Mouse (Mus musculus) neural tube, embryonic 12.5 days (tissue): ENCODE data around the gene Herpud2. TPM values are rescaled to one million over a fixed set of nuclear protein-coding genes. Genes with fewer than 3 reads are reported as not detected.

ENCODE experiments used
- ATAC-seq: fragments of 200-750 bp; cut with Nextera tagmentation; 2 replicates; pipeline ENCODE4 v1.8.0; 2017; ENCODE audit warnings: low read depth, mild to moderate bottlenecking, moderate TSS enrichment, moderate library complexity; ENCODE audit not compliant: low FRiP score
- H3K27ac ChIP-seq: fragments of 300-500 bp; sonication (generic); 2 replicates; pipeline ENCODE4 v1.5.1; 2016
- H3K27me3 ChIP-seq: fragments of 300-500 bp; sonication (generic); replicated peaks from 2 replicates; pipeline ENCODE4 v1.6.1; 2016; ENCODE audit warnings: mild to moderate bottlenecking
- H3K36me3 ChIP-seq: fragments of 300-500 bp; sonication (generic); 2 replicates; pipeline ENCODE4 v1.6.1; 2016; ENCODE audit warnings: mild to moderate bottlenecking
- H3K4me1 ChIP-seq: fragments of 300-500 bp; sonication (generic); 2 replicates; pipeline ENCODE4 v1.6.1; 2016
- H3K4me2 ChIP-seq: fragments of 300-500 bp; sonication (generic); replicated peaks from 2 replicates; pipeline ENCODE4 v1.6.1; 2016; ENCODE audit warnings: mild to moderate bottlenecking
- H3K4me3 ChIP-seq: fragments of 300-500 bp; sonication (generic); 2 replicates; pipeline ENCODE4 v1.5.1; 2016
- H3K9ac ChIP-seq: fragments of 300-500 bp; sonication (generic); 2 replicates; pipeline ENCODE4 v1.6.1; 2016; ENCODE audit warnings: mild to moderate bottlenecking
- H3K9me3 ChIP-seq: fragments of 300-500 bp; sonication (generic); 2 replicates; pipeline ENCODE4 v1.6.1; 2016; ENCODE audit warnings: mild to moderate bottlenecking
- WGBS: fragments of 180-500 bp; shearing (Covaris S2); methylation state at CpG from one replicate; pipeline ENCODE4 v1.1.7; 2016; 5-methylcytosine and 5-hydroxymethylcytosine counted together
- polyA plus RNA-seq: library from polyadenylated mRNA; unstranded; fragments of >200 nt; fragmentation: Nextera tagmentation; extraction: Ambion mirVana; gene quantifications from 2 replicates; pipeline ENCODE4 v1.2.1, GENCODE M21; 2016

Herpud2 gene
- polyA plus RNA-seq: 42.5 and 44.5 TPM in 2 replicates

GRCm38 (mm10) chr9:25151611-25152241 lies at the start of gene Herpud2:
Gene Herpud2, minus strand, starts transcription at chr9:25151820.
- Histone ChIP-seq H3K36me3 (no peaks in the 10 kb centered on the region), H3K27ac (peak within 1 kb of the TSS; percentile 98), H3K4me3 (peak within 1 kb of the TSS; percentile 84), H3K4me1 (peaks cover 18% of the 10 kb centered on the region), H3K4me2 (peak within 1 kb of the TSS; percentile 73), H3K27me3 (no peaks in the 10 kb centered on the region), H3K9me3 (no peaks in the 10 kb centered on the region), H3K9ac (peak within 1 kb of the TSS; percentile 96)
- WGBS: under 1% methylated on average over 51 of the region's 51 CpGs
- peak; percentile 99 for ATAC-seq

GRCm38 (mm10) chr9:25200987-25201386 lies 49.4 kb upstream of the Herpud2 start:
- Histone ChIP-seq H3K4me1 (no peaks in the 10 kb centered on the region), H3K9ac (no peak overlapping the region), H3K4me2 (no peak overlapping the region), H3K4me3 (no peak overlapping the region), H3K27ac (no peak overlapping the region), H3K27me3 (no peaks in the 10 kb centered on the region), H3K9me3 (no peaks in the 10 kb centered on the region), H3K36me3 (no peaks in the 10 kb centered on the region)
- WGBS: 92% methylated on average over 3 of the region's 3 CpGs
- ATAC-seq: no peak

- H3K27me3 ChIP-seq: no peaks in the 10 kb centered on the region
- H3K9me3 ChIP-seq: no peaks in the 10 kb centered on the region
- H3K9ac ChIP-seq: no peak overlapping the region
- no peak overlapping the region for H3K4me2 ChIP-seq
- H3K4me1 ChIP-seq: no peaks in the 10 kb centered on the region
- ATAC-seq: no peak
- 81% methylated on average over 3 of the region's 3 CpGs for WGBS
- no peaks in the 10 kb centered on the region for H3K36me3 ChIP-seq
- no peak overlapping the region for H3K4me3 ChIP-seq
- no peak overlapping the region for H3K27ac ChIP-seq
Observed at GRCm38 (mm10) chr9:25200148-25200547, 48.5 kb upstream of the Herpud2 start.

DNA sequence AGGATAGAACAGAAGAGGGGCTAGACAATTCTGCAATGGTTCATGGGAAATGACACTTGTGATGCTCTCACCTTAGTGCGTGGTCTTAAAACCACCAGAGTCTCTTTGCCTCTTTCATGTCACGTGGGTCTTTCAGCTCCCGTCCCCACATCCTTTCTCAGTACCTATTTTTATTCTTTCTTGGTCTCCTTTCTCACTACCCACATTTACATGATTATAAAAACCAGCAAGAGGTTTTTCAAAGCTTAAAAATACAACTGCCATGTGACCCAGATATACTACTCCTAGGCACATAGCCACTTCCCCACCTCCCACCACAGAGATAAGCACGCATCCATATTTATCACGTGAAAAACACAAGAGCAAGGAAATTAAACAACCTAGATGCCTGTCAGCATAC lies 45.1 kb upstream of the Herpud2 start:
- 79% methylated on average over 5 of the region's 5 CpGs for WGBS
- no peaks in the 10 kb centered on the region for H3K36me3 ChIP-seq
- no peaks in the 10 kb centered on the region for H3K27me3 ChIP-seq
- no peak overlapping the region for H3K9ac ChIP-seq
- H3K4me3 ChIP-seq: no peak overlapping the region
- H3K4me2 ChIP-seq: no peak overlapping the region
- ATAC-seq: no peak
- no peak overlapping the region for H3K27ac ChIP-seq
- H3K4me1 ChIP-seq: no peaks in the 10 kb centered on the region
- H3K9me3 ChIP-seq: no peaks in the 10 kb centered on the region

GRCm38 (mm10) chr9:25191612-25192011 lies 40.0 kb upstream of the Herpud2 start:
- Histone ChIP-seq H3K9me3 (no peaks in the 10 kb centered on the region), H3K4me1 (no peaks in the 10 kb centered on the region), H3K4me2 (no peak overlapping the region), H3K9ac (no peak overlapping the region), H3K36me3 (no peaks in the 10 kb centered on the region), H3K27me3 (no peaks in the 10 kb centered on the region), H3K4me3 (no peak overlapping the region), H3K27ac (no peak overlapping the region)
- no peak for ATAC-seq
- 79% methylated on average over 2 of the region's 2 CpGs for WGBS

- H3K9me3 ChIP-seq: no peaks in the 10 kb centered on the region
- no peaks in the 10 kb centered on the region for H3K4me1 ChIP-seq
- no peak overlapping the region for H3K27ac ChIP-seq
- H3K36me3 ChIP-seq: no peaks in the 10 kb centered on the region
- 96% methylated on average over 4 of the region's 4 CpGs for WGBS
- no peak overlapping the region for H3K4me2 ChIP-seq
- H3K4me3 ChIP-seq: no peak overlapping the region
- no peak overlapping the region for H3K9ac ChIP-seq
- no peaks in the 10 kb centered on the region for H3K27me3 ChIP-seq
- no peak for ATAC-seq
Observed at GRCm38 (mm10) chr9:25186501-25186900, 34.9 kb upstream of the Herpud2 start.

- H3K9ac ChIP-seq: no peak overlapping the region
- WGBS: 50% methylated on average over 7 of the region's 7 CpGs
- no peaks in the 10 kb centered on the region for H3K4me1 ChIP-seq
- no peak overlapping the region for H3K4me3 ChIP-seq
- no peaks in the 10 kb centered on the region for H3K27me3 ChIP-seq
- H3K9me3 ChIP-seq: no peaks in the 10 kb centered on the region
- ATAC-seq: no peak
- H3K36me3 ChIP-seq: no peaks in the 10 kb centered on the region
- H3K27ac ChIP-seq: no peak overlapping the region
- no peak overlapping the region for H3K4me2 ChIP-seq
Observed at GRCm38 (mm10) chr9:25185854-25186253, 34.2 kb upstream of the Herpud2 start.

- WGBS: 84% methylated on average over 2 of the region's 2 CpGs
- ATAC-seq: no peak
Observed at GRCm38 (mm10) chr9:25184606-25185005, 33.0 kb upstream of the Herpud2 start.

DNA sequence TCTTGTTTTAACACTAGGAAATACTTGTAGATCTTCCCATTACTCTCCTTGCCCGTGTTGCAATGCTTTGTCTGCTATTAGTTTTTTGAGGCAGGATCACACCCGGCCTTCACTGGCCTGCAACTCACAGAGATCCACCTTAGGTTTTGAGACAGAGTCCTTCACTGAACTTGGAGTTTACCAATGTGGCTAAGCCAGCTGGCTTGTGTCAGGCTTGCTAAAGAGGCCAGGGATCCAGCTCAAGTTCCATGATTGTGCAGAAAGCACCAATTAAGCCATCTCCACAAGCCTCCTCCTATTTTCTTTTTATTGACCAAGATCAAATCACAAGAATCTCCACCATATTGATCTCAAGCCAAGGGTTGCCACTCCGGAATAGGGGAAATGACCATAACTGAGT lies 26.4 kb upstream of the Herpud2 start:
- no peak overlapping the region for H3K27ac ChIP-seq
- H3K36me3 ChIP-seq: no peaks in the 10 kb centered on the region
- 93% methylated on average over 3 of the region's 3 CpGs for WGBS
- H3K9me3 ChIP-seq: no peaks in the 10 kb centered on the region
- ATAC-seq: no peak
- H3K4me2 ChIP-seq: no peak overlapping the region
- no peak overlapping the region for H3K4me3 ChIP-seq
- no peak overlapping the region for H3K9ac ChIP-seq
- no peaks in the 10 kb centered on the region for H3K27me3 ChIP-seq
- H3K4me1 ChIP-seq: no peaks in the 10 kb centered on the region

More at GRCm38 (mm10) chr9:25184606-25185005, 33.0 kb upstream of the Herpud2 start:
- no peaks in the 10 kb centered on the region for H3K9me3 ChIP-seq
- H3K4me1 ChIP-seq: no peaks in the 10 kb centered on the region
- no peaks in the 10 kb centered on the region for H3K36me3 ChIP-seq
- H3K9ac ChIP-seq: no peak overlapping the region
- H3K4me2 ChIP-seq: no peak overlapping the region
- H3K4me3 ChIP-seq: no peak overlapping the region
- H3K27ac ChIP-seq: no peak overlapping the region
- H3K27me3 ChIP-seq: no peaks in the 10 kb centered on the region

GRCm38 (mm10) chr9:25177201-25177600 lies 25.6 kb upstream of the Herpud2 start:
- no peak for ATAC-seq
- Histone ChIP-seq H3K27ac (no peak overlapping the region), H3K4me1 (no peaks in the 10 kb centered on the region), H3K4me3 (no peak overlapping the region), H3K27me3 (no peaks in the 10 kb centered on the region), H3K4me2 (no peak overlapping the region), H3K9ac (no peak overlapping the region), H3K36me3 (no peaks in the 10 kb centered on the region), H3K9me3 (no peaks in the 10 kb centered on the region)
- 83% methylated on average over 5 of the region's 5 CpGs for WGBS

GRCm38 (mm10) chr9:25176562-25176961 lies 24.9 kb upstream of the Herpud2 start:
- ATAC-seq: no peak
- Histone ChIP-seq H3K4me3 (no peak overlapping the region), H3K27me3 (no peaks in the 10 kb centered on the region), H3K27ac (no peak overlapping the region), H3K9me3 (no peaks in the 10 kb centered on the region), H3K4me1 (no peaks in the 10 kb centered on the region), H3K4me2 (no peak overlapping the region), H3K36me3 (no peaks in the 10 kb centered on the region), H3K9ac (no peak overlapping the region)
- WGBS: 78% methylated on average over 1 of the region's 1 CpGs

- Histone ChIP-seq H3K27me3 (no peaks in the 10 kb centered on the region), H3K36me3 (no peaks in the 10 kb centered on the region), H3K9ac (no peak overlapping the region), H3K4me2 (no peak overlapping the region), H3K9me3 (no peaks in the 10 kb centered on the region), H3K27ac (no peak overlapping the region), H3K4me1 (no peaks in the 10 kb centered on the region), H3K4me3 (no peak overlapping the region)
- no peak for ATAC-seq
- 92% methylated on average over 6 of the region's 6 CpGs for WGBS
Observed at GRCm38 (mm10) chr9:25175978-25176377, 24.4 kb upstream of the Herpud2 start.

GRCm38 (mm10) chr9:25175039-25175442 lies 23.4 kb upstream of the Herpud2 start:
- Histone ChIP-seq H3K4me3 (no peak overlapping the region), H3K27ac (no peak overlapping the region), H3K9ac (no peak overlapping the region), H3K4me2 (no peak overlapping the region), H3K36me3 (no peaks in the 10 kb centered on the region), H3K4me1 (no peaks in the 10 kb centered on the region), H3K27me3 (no peaks in the 10 kb centered on the region), H3K9me3 (no peaks in the 10 kb centered on the region)
- 61% methylated on average over 5 of the region's 5 CpGs for WGBS
- no peak for ATAC-seq
